Mouse (Mus musculus): ENCODE data around the gene Nacc1. TPM values are rescaled to one million over a fixed set of nuclear protein-coding genes. Genes with fewer than 3 reads are reported as not detected.

Gene Nacc1
- polyA plus RNA-seq, 1 experiment from 2014 or later = 21.3 TPM

Other genes starting within 250 kb of the Nacc1 start
- gene Ier2, start 25.0 kb downstream of the Nacc1 start, polyA plus RNA-seq (2016; fragmentation: Nextera tagmentation; extraction: Ambion mirVana) = 63.4 and 68.1 TPM in 2 replicates
- 46.2 and 49.5 TPM in 2 replicates for gene Trmt1, start 1.6 kb downstream of the Nacc1 start, polyA plus RNA-seq (2016; fragmentation: Nextera tagmentation; extraction: Ambion mirVana)
- gene Lyl1, start 13.6 kb upstream of the Nacc1 start, polyA plus RNA-seq (2016; fragmentation: Nextera tagmentation; extraction: Ambion mirVana) = 18.1 and 19.7 TPM in 2 replicates
- gene G430095P16Rik, start 35.1 kb upstream of the Nacc1 start, polyA plus RNA-seq (2016; fragmentation: Nextera tagmentation; extraction: Ambion mirVana) = 5.4 and 6.9 TPM in 2 replicates
- 9.2 and 10.9 TPM in 2 replicates for gene Nfix, start 112.5 kb upstream of the Nacc1 start, polyA plus RNA-seq (2016; fragmentation: Nextera tagmentation; extraction: Ambion mirVana)
- gene Dand5, start 135.0 kb upstream of the Nacc1 start, polyA plus RNA-seq (2016; fragmentation: Nextera tagmentation; extraction: Ambion mirVana) = 4.6 and 6.2 TPM in 2 replicates
- 50.9 and 52.1 TPM in 2 replicates for gene Gadd45gip1, start 143.7 kb upstream of the Nacc1 start, polyA plus RNA-seq (2016; fragmentation: Nextera tagmentation; extraction: Ambion mirVana)
- gene Rad23a, start 152.8 kb upstream of the Nacc1 start, polyA plus RNA-seq (2016; fragmentation: Nextera tagmentation; extraction: Ambion mirVana) = 129 and 131 TPM in 2 replicates
- gene Calr, start 159.1 kb upstream of the Nacc1 start, polyA plus RNA-seq (2016; fragmentation: Nextera tagmentation; extraction: Ambion mirVana) = 747 and 767 TPM in 2 replicates
- 53.6 and 59.2 TPM in 2 replicates for gene Farsa, start 169.1 kb upstream of the Nacc1 start, polyA plus RNA-seq (2016; fragmentation: Nextera tagmentation; extraction: Ambion mirVana)
- gene Syce2, start 184.2 kb upstream of the Nacc1 start, polyA plus RNA-seq (2016; fragmentation: Nextera tagmentation; extraction: Ambion mirVana) = 36.5 and 36.9 TPM in 2 replicates
- gene Gcdh, start 206.1 kb upstream of the Nacc1 start, polyA plus RNA-seq (2016; fragmentation: Nextera tagmentation; extraction: Ambion mirVana) = 35.5 and 36.2 TPM in 2 replicates
- gene Klf1, start 214.1 kb upstream of the Nacc1 start, polyA plus RNA-seq (2016; fragmentation: Nextera tagmentation; extraction: Ambion mirVana) = 12.1 and 17.9 TPM in 2 replicates
- 4.2 and 4.3 TPM in 2 replicates for gene Dnase2a, start 220.7 kb upstream of the Nacc1 start, polyA plus RNA-seq (2016; fragmentation: Nextera tagmentation; extraction: Ambion mirVana)
- gene Mast1, start 249.5 kb upstream of the Nacc1 start, polyA plus RNA-seq (2016; fragmentation: Nextera tagmentation; extraction: Ambion mirVana) = 0.13 and 0.24 TPM in 2 replicates

All from heart, embryonic 12.5 days (tissue).